Mouse (Mus musculus): Measurements from ENCODE around the gene Inhbb.

DNA sequence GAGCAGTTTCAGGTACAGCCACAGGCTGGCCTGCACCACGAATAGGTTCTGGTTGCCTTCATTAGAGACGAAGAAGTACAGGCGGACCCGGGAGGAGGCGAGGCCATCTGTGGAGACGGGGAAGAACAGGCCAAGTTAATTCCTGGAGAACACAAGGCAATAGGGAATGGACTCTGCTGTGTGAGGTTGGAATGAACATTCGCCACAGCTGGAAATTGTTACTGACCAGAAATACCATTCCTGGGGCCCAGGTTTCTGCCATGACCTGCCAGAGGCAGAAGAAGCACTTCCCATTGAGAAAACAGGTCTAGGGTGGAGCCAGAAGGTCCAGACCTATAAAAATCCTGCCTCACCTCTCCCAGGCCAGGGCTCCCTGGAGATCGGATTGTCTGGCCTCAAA, 4.1 kb downstream of the Inhbb start:
- no peak for TF ChIP-seq CTCF (IDR thresholded peaks at IDR 0.05)
- TF ChIP-seq EP300 (IDR thresholded peaks at IDR 0.05) = no peak
